Mouse (Mus musculus): ENCODE results near the gene Usp21.

DNA sequence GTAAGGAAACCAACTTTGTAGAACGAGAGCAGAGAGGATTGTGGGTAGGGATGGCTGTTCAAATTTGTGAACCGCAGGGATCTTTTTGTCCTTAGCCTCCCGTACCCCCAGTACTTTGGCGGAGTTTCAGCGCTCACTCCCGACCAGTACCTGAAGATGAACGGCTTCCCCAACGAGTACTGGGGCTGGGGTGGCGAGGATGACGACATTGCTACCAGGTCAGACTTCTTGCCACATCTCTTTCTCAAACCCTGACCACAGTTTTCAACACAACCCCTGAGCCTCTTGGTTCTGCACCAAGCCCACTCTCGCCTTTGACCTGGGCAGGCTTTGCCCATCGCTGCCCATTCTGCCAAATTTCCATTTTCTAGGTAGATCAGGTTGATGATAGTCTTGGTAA lies 13.6 kb downstream of the Usp21 start:
- TF ChIP-seq CTCF (IDR thresholded peaks at IDR 0.05; ENCODE audit: borderline replicate concordance, insufficient read depth, low read length) = no peak
- TF ChIP-seq POLR2A (IDR thresholded peaks at IDR 0.05; ENCODE audit: low read depth, low read length) = no peak

Measured in embryonic fibroblast, embryonic 13.5 days (primary cell).